Mouse (Mus musculus): ENCODE results near the gene Gm3417. TPM values are rescaled to one million over a fixed set of nuclear protein-coding genes. Genes with fewer than 3 reads are reported as not detected.
"Not testable (repeated sequence)": the region's sequence is repeated elsewhere in the genome, so short reads cannot be mapped to it uniquely, and the experiment has no call there.

Gm3417 gene
- polyA plus RNA-seq, 1 experiment from 2014 or later, result 0.30 TPM

DNA sequence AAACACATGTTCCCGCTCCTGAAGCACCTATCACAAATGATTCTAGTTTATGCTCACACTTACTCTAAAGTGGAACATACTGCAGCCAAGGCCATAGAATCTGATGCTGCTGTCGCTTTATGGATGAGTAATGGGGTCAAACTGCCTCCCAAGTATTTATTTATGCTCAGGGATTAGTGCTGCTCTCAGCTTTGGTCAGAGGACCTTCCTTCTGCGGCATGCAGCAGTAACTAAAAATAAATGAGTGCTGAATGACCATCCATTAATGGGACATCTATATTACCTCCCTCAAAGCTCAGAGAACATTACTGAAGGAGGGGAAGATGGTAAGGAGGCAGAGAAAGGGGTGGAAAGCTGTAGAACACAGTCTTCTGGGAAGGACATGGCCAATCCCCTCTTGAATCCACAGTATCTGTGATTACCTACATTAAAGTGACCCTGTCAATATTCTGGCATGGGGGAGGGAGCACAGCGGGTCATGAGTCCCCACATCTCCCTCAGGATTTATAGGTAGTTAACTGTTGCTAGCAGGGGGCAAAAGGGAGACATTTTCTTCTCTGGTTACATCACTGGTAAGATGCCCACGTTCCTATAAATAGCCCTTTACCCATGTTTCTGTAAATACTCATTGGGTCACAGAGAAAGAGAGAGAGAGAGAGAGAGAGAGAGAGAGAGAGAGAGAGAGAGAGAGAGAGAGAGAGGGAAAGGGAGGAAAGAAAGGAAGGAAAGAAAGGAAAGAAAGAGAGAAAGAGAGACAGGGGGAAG is 42.6 kb downstream of the Gm3417 start:
- Histone ChIP-seq H3K36me3 (ENCODE audit: control insufficient read depth, insufficient read depth, low read length) (no peaks in the 10 kb centered on the region), H3K27ac (ENCODE audit: low read length) (no peak overlapping the region), H3K4me3 (replicated peaks; ENCODE audit: low read length) (no peak overlapping the region), H3K9me3 (replicated peaks; ENCODE audit: control insufficient read depth, low read length) (no peaks in the 10 kb centered on the region), H3K9ac (ENCODE audit: low read length) (no peak overlapping the region), H3K4me2 (ENCODE audit: low read depth, low read length) (no peak overlapping the region), H3K27me3 (ENCODE audit: control insufficient read depth, insufficient read depth, low read length) (no peaks in the 10 kb centered on the region), H3K4me1 (ENCODE audit: control insufficient read depth, insufficient read depth, low read length) (no peaks in the 10 kb centered on the region)
- 43% methylated on average over 5 of the region's 5 CpGs for WGBS
- ATAC-seq (ENCODE audit: insufficient read depth, low FRiP score), result no peak

DNA sequence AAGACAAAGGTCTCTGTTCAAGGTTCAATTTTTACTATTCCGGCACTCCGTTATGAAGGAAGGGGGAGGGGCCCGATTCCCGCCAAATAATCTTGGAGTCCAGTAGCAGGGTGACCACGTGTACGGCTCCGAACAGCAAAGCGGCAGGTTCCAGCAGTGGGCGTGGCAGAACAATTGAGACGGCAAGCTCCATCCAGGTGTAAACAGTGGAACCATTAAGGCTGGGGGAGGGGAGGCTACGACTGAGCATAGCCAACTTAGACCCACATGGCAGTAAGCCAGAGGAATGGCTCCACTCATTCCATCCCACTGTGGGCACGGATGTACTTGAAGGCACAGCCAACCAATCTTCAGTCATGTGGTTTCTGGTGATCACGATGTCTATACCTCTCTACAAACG is 43.3 kb downstream of the Gm3417 start:
- H3K4me2 ChIP-seq (ENCODE audit: low read depth, low read length); H3K27ac ChIP-seq (ENCODE audit: low read length); H3K9me3 ChIP-seq (replicated peaks; ENCODE audit: control insufficient read depth, low read length); H3K36me3 ChIP-seq (ENCODE audit: control insufficient read depth, insufficient read depth, low read length); H3K4me1 ChIP-seq (ENCODE audit: control insufficient read depth, insufficient read depth, low read length); H3K4me3 ChIP-seq (replicated peaks; ENCODE audit: low read length); H3K27me3 ChIP-seq (ENCODE audit: control insufficient read depth, insufficient read depth, low read length); H3K9ac ChIP-seq (ENCODE audit: low read length); ATAC-seq (ENCODE audit: insufficient read depth, low FRiP score): not testable (repeated sequence)
- WGBS, result 72% methylated on average over 12 of the region's 14 CpGs

DNA sequence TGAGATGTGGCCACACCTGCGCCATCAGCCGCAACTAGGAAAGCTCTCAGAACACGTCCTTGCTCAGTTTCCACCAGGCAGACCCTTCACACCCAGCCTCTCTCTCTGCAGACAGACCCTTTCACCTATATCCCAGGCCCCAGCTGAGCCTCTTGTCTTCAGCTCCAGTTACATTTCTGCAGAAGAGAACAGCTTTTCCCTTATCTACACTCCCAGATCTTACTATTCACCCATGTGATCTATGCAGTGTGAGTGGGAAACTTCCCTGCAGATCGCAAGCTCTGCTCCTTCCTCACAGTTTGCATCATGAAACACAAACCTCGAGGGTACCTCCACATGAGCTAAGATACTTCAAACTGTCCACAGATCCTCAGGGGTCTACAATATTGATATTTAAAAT is 47.1 kb downstream of the Gm3417 start:
- H3K27ac ChIP-seq (ENCODE audit: low read length), result no peak overlapping the region
- no peak overlapping the region for H3K4me3 ChIP-seq (replicated peaks; ENCODE audit: low read length)
- 85% methylated on average over 5 of the region's 5 CpGs for WGBS
- no peaks in the 10 kb centered on the region for H3K36me3 ChIP-seq (ENCODE audit: control insufficient read depth, insufficient read depth, low read length)
- no peaks in the 10 kb centered on the region for H3K9me3 ChIP-seq (replicated peaks; ENCODE audit: control insufficient read depth, low read length)
- no peak for ATAC-seq (ENCODE audit: insufficient read depth, low FRiP score)
- no peaks in the 10 kb centered on the region for H3K27me3 ChIP-seq (ENCODE audit: control insufficient read depth, insufficient read depth, low read length)
- H3K9ac ChIP-seq (ENCODE audit: low read length), result no peak overlapping the region
- H3K4me2 ChIP-seq (ENCODE audit: low read depth, low read length), result no peak overlapping the region
- no peaks in the 10 kb centered on the region for H3K4me1 ChIP-seq (ENCODE audit: control insufficient read depth, insufficient read depth, low read length)

DNA sequence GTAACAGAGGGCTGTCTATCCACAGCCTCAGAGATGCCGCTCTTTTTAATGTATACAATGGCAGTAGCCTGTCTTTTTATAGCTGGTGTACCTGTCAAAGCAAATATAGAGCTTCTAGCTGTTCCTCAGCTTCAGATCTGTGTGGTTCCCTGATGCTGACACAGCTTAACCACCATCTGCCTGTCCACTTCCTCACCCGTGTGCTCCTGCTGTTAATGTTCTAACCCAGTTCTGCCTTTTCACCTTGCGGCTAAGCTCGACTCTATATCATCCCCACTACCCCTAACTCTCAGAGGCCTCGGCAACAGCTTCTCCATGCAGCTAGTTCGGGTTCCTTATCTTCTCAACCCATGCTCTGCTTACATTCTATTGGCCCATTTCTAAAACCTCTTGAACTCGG is 47.9 kb downstream of the Gm3417 start:
- WGBS, result 77% methylated on average over 7 of the region's 7 CpGs
- no peak overlapping the region for H3K4me3 ChIP-seq (replicated peaks; ENCODE audit: low read length)
- H3K27me3 ChIP-seq (ENCODE audit: control insufficient read depth, insufficient read depth, low read length), result no peaks in the 10 kb centered on the region
- no peaks in the 10 kb centered on the region for H3K9me3 ChIP-seq (replicated peaks; ENCODE audit: control insufficient read depth, low read length)
- no peak overlapping the region for H3K9ac ChIP-seq (ENCODE audit: low read length)
- no peaks in the 10 kb centered on the region for H3K36me3 ChIP-seq (ENCODE audit: control insufficient read depth, insufficient read depth, low read length)
- no peak overlapping the region for H3K4me2 ChIP-seq (ENCODE audit: low read depth, low read length)
- no peak for ATAC-seq (ENCODE audit: insufficient read depth, low FRiP score)
- no peak overlapping the region for H3K27ac ChIP-seq (ENCODE audit: low read length)
- H3K4me1 ChIP-seq (ENCODE audit: control insufficient read depth, insufficient read depth, low read length), result no peaks in the 10 kb centered on the region

DNA sequence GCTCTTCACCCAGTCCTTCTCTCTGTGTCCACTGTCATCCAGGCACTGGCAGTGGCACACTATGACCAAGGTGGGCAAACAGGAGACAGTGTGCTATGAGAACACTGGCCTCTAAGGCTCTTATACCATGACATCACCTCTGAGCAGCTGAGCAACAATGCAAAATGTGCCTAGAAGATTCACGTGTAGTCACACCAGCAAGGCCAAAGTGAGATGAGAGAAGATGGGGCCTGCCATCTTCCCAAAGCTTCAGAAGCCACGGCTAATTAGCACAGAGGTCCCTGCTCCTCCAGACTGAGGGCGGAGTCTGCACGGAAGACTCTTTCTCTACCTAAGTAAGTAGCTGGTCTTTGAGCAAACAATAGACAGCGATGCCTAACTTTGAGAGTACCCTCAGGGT is 50.0 kb downstream of the Gm3417 start:
- Histone ChIP-seq H3K4me3 (replicated peaks; ENCODE audit: low read length) (no peak overlapping the region), H3K27me3 (ENCODE audit: control insufficient read depth, insufficient read depth, low read length) (no peaks in the 10 kb centered on the region), H3K9me3 (replicated peaks; ENCODE audit: control insufficient read depth, low read length) (no peaks in the 10 kb centered on the region), H3K27ac (ENCODE audit: low read length) (no peak overlapping the region), H3K9ac (ENCODE audit: low read length) (no peak overlapping the region), H3K4me2 (ENCODE audit: low read depth, low read length) (no peak overlapping the region), H3K36me3 (ENCODE audit: control insufficient read depth, insufficient read depth, low read length) (no peaks in the 10 kb centered on the region), H3K4me1 (ENCODE audit: control insufficient read depth, insufficient read depth, low read length) (no peaks in the 10 kb centered on the region)
- no peak for ATAC-seq (ENCODE audit: insufficient read depth, low FRiP score)
- WGBS, result 61% methylated on average over 5 of the region's 5 CpGs

DNA sequence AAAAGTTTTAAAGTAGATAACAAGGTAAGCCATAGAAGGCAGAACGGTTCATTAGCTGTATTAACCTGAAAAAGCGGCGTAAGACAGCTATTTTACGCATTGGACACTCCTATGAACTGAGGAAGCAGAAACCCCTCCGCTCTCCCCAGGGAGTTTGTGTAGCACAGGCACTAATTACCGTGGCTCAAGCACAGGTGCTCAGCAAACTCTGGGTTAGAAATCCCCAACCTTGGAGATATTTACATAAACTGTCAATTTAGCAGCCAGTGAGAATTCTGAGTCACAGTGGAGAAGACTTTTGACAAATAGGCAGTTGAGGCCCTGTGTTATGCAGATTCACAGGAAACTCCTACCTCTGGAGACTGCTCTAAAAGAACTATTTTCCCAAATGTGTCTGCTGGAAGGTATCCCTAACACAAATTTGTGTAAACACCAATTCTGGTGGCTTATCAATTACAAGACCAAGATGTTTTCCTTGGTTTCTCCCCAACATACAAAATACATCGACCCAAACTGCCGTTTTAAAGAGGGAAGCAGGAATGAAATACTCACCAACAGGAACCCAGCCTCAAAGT is 50.9 kb downstream of the Gm3417 start:
- Histone ChIP-seq H3K36me3 (ENCODE audit: control insufficient read depth, insufficient read depth, low read length) (no peaks in the 10 kb centered on the region), H3K9ac (ENCODE audit: low read length) (no peak overlapping the region), H3K27me3 (ENCODE audit: control insufficient read depth, insufficient read depth, low read length) (no peaks in the 10 kb centered on the region), H3K4me3 (replicated peaks; ENCODE audit: low read length) (no peak overlapping the region), H3K9me3 (replicated peaks; ENCODE audit: control insufficient read depth, low read length) (no peaks in the 10 kb centered on the region), H3K4me1 (ENCODE audit: control insufficient read depth, insufficient read depth, low read length) (no peaks in the 10 kb centered on the region), H3K27ac (ENCODE audit: low read length) (no peak overlapping the region), H3K4me2 (ENCODE audit: low read depth, low read length) (no peak overlapping the region)
- WGBS, result 70% methylated on average over 8 of the region's 8 CpGs
- no peak for ATAC-seq (ENCODE audit: insufficient read depth, low FRiP score)

- 59% methylated on average over 6 of the region's 6 CpGs for WGBS
- Histone ChIP-seq H3K9me3 (replicated peaks; ENCODE audit: control insufficient read depth, low read length) (no peaks in the 10 kb centered on the region), H3K4me3 (replicated peaks; ENCODE audit: low read length) (no peak overlapping the region), H3K27ac (ENCODE audit: low read length) (no peak overlapping the region), H3K4me1 (ENCODE audit: control insufficient read depth, insufficient read depth, low read length) (no peaks in the 10 kb centered on the region), H3K9ac (ENCODE audit: low read length) (no peak overlapping the region), H3K36me3 (ENCODE audit: control insufficient read depth, insufficient read depth, low read length) (no peaks in the 10 kb centered on the region), H3K4me2 (ENCODE audit: low read depth, low read length) (no peak overlapping the region), H3K27me3 (ENCODE audit: control insufficient read depth, insufficient read depth, low read length) (no peaks in the 10 kb centered on the region)
- no peak for ATAC-seq (ENCODE audit: insufficient read depth, low FRiP score)
Observed at GRCm38 (mm10) chr17:14921582-14921981, 57.0 kb downstream of the Gm3417 start.

DNA sequence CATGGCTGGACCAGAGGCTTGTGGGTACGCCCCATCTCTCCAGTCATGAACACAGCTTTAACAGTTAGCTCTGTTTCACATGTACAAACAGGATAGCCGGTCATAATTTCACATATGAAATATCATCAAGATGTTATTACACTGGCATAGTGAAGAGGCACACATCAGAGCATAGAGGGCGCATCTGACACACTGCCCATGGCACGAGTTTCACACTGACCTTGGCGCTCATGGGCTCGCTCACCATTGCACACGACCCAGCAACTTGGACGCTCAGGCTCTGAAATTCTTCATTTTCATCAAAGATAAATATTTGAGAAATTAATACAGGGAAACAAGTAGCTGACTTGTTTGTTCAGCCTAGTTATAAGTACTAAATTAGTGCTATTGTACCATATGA is 60.7 kb downstream of the Gm3417 start:
- no peak overlapping the region for H3K4me2 ChIP-seq (ENCODE audit: low read depth, low read length)
- no peak overlapping the region for H3K9ac ChIP-seq (ENCODE audit: low read length)
- H3K36me3 ChIP-seq (ENCODE audit: control insufficient read depth, insufficient read depth, low read length), result no peaks in the 10 kb centered on the region
- no peak for ATAC-seq (ENCODE audit: insufficient read depth, low FRiP score)
- H3K27ac ChIP-seq (ENCODE audit: low read length), result no peak overlapping the region
- no peak overlapping the region for H3K4me3 ChIP-seq (replicated peaks; ENCODE audit: low read length)
- 81% methylated on average over 8 of the region's 8 CpGs for WGBS
- H3K4me1 ChIP-seq (ENCODE audit: control insufficient read depth, insufficient read depth, low read length), result no peaks in the 10 kb centered on the region
- no peaks in the 10 kb centered on the region for H3K27me3 ChIP-seq (ENCODE audit: control insufficient read depth, insufficient read depth, low read length)
- no peaks in the 10 kb centered on the region for H3K9me3 ChIP-seq (replicated peaks; ENCODE audit: control insufficient read depth, low read length)

DNA sequence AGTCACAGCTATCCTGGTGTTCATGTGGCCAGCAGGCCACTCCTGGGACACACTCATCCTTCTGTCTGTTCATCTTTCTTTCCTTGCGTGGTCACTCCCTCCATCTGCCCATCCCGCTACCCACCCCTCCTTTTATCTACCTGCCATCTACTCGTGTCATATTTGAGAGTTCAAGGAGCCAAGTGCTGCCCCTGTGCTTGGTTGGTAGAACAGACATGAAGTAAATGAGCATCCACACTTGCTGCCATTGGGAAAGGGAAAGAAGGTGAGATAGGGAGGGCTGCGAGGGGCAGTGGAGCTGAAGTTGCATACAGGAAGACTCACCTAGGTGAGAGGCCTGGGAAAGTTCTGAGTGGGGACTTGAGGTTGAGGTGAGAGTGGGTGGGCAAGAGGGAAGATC is 64.2 kb downstream of the Gm3417 start:
- ATAC-seq (ENCODE audit: insufficient read depth, low FRiP score), result no peak
- no peaks in the 10 kb centered on the region for H3K27me3 ChIP-seq (ENCODE audit: control insufficient read depth, insufficient read depth, low read length)
- H3K4me2 ChIP-seq (ENCODE audit: low read depth, low read length), result no peak overlapping the region
- no peaks in the 10 kb centered on the region for H3K36me3 ChIP-seq (ENCODE audit: control insufficient read depth, insufficient read depth, low read length)
- H3K4me1 ChIP-seq (ENCODE audit: control insufficient read depth, insufficient read depth, low read length), result no peaks in the 10 kb centered on the region
- H3K27ac ChIP-seq (ENCODE audit: low read length), result no peak overlapping the region
- WGBS, result 83% methylated on average over 4 of the region's 4 CpGs
- H3K4me3 ChIP-seq (replicated peaks; ENCODE audit: low read length), result no peak overlapping the region
- H3K9ac ChIP-seq (ENCODE audit: low read length), result no peak overlapping the region
- H3K9me3 ChIP-seq (replicated peaks; ENCODE audit: control insufficient read depth, low read length), result no peaks in the 10 kb centered on the region
